Mouse (Mus musculus): ENCODE measurements around the gene Tiam1. TPM values are rescaled to one million over a fixed set of nuclear protein-coding genes. Genes with fewer than 3 reads are reported as not detected.

Gene Tiam1
- polyA plus RNA-seq, 1 experiment from 2014 or later: 10.7 TPM

GRCm38 (mm10) chr16:89871382-89871781 lies 272.2 kb downstream of the Tiam1 start:
- no peak for ATAC-seq (ENCODE audit: extremely low read depth, insufficient number of reproducible peaks, low FRiP score, low TSS enrichment)
- WGBS: 58% methylated on average over 13 of the region's 13 CpGs
- Histone ChIP-seq H3K9ac (no peak overlapping the region), H3K36me3 (peaks cover 21% of the 10 kb centered on the region), H3K27me3 (replicated peaks) (no peaks in the 10 kb centered on the region), H3K4me2 (no peak overlapping the region), H3K9me3 (peaks cover 5% of the 10 kb centered on the region; the same call in 1 of the 2 replicates), H3K4me1 (peaks cover 34% of the 10 kb centered on the region), H3K4me3 (no peak overlapping the region), H3K27ac (replicated peaks) (no peak overlapping the region)

GRCm38 (mm10) chr16:89870059-89870458 lies 273.5 kb downstream of the Tiam1 start:
- H3K9ac ChIP-seq: no peak overlapping the region
- H3K4me1 ChIP-seq: peaks cover 34% of the 10 kb centered on the region
- H3K4me2 ChIP-seq: no peak overlapping the region
- ATAC-seq (ENCODE audit: extremely low read depth, insufficient number of reproducible peaks, low FRiP score, low TSS enrichment): no peak
- peaks cover 6% of the 10 kb centered on the region; the same call in 1 of the 2 replicates for H3K9me3 ChIP-seq
- 92% methylated on average over 6 of the region's 6 CpGs for WGBS
- no peak overlapping the region for H3K27ac ChIP-seq (replicated peaks)
- H3K36me3 ChIP-seq: peaks cover 11% of the 10 kb centered on the region
- no peak overlapping the region for H3K4me3 ChIP-seq
- H3K27me3 ChIP-seq (replicated peaks): no peaks in the 10 kb centered on the region

- no peak overlapping the region for H3K4me2 ChIP-seq
- H3K4me3 ChIP-seq: no peak overlapping the region
- H3K9ac ChIP-seq: no peak overlapping the region
- no peak overlapping the region for H3K27ac ChIP-seq (replicated peaks)
- H3K36me3 ChIP-seq: peaks cover 11% of the 10 kb centered on the region
- WGBS: 81% methylated on average over 3 of the region's 3 CpGs
- no peaks in the 10 kb centered on the region for H3K27me3 ChIP-seq (replicated peaks)
- peaks cover 28% of the 10 kb centered on the region for H3K4me1 ChIP-seq
- peaks cover 6% of the 10 kb centered on the region; the same call in 1 of the 2 replicates for H3K9me3 ChIP-seq
- ATAC-seq (ENCODE audit: extremely low read depth, insufficient number of reproducible peaks, low FRiP score, low TSS enrichment): no peak
Observed at GRCm38 (mm10) chr16:89868502-89868901, 275.1 kb downstream of the Tiam1 start.

- H3K9ac ChIP-seq: no peak overlapping the region
- 85% methylated on average over 26 of the region's 26 CpGs for WGBS
- peaks cover 27% of the 10 kb centered on the region for H3K4me1 ChIP-seq
- H3K4me3 ChIP-seq: no peak overlapping the region
- peaks cover 11% of the 10 kb centered on the region for H3K36me3 ChIP-seq
- ATAC-seq (ENCODE audit: extremely low read depth, insufficient number of reproducible peaks, low FRiP score, low TSS enrichment): no peak
- no peaks in the 10 kb centered on the region for H3K27me3 ChIP-seq (replicated peaks)
- no peak overlapping the region for H3K4me2 ChIP-seq
- H3K9me3 ChIP-seq: peaks cover 6% of the 10 kb centered on the region; the same call in 1 of the 2 replicates
- H3K27ac ChIP-seq (replicated peaks): no peak overlapping the region
Observed at GRCm38 (mm10) chr16:89867212-89867829, 276.2 kb downstream of the Tiam1 start.

- H3K9me3 ChIP-seq: peaks cover 6% of the 10 kb centered on the region; the same call in 1 of the 2 replicates
- no peak overlapping the region for H3K4me2 ChIP-seq
- H3K4me1 ChIP-seq: peaks cover 27% of the 10 kb centered on the region
- H3K4me3 ChIP-seq: no peak overlapping the region
- no peak for ATAC-seq (ENCODE audit: extremely low read depth, insufficient number of reproducible peaks, low FRiP score, low TSS enrichment)
- H3K27ac ChIP-seq (replicated peaks): no peak overlapping the region
- no peak overlapping the region for H3K9ac ChIP-seq
- H3K27me3 ChIP-seq (replicated peaks): no peaks in the 10 kb centered on the region
- 90% methylated on average over 17 of the region's 17 CpGs for WGBS
- peaks cover 13% of the 10 kb centered on the region for H3K36me3 ChIP-seq
Observed at GRCm38 (mm10) chr16:89865136-89865535, 278.4 kb downstream of the Tiam1 start.

- Histone ChIP-seq H3K4me1 (peaks cover 27% of the 10 kb centered on the region), H3K9ac (no peak overlapping the region), H3K36me3 (peaks cover 15% of the 10 kb centered on the region), H3K9me3 (peaks cover 6% of the 10 kb centered on the region; the same call in 1 of the 2 replicates), H3K4me3 (no peak overlapping the region), H3K27me3 (replicated peaks) (no peaks in the 10 kb centered on the region), H3K4me2 (no peak overlapping the region), H3K27ac (replicated peaks) (no peak overlapping the region)
- no peak for ATAC-seq (ENCODE audit: extremely low read depth, insufficient number of reproducible peaks, low FRiP score, low TSS enrichment)
- WGBS: 83% methylated on average over 3 of the region's 3 CpGs
Observed at GRCm38 (mm10) chr16:89864710-89865109, 278.9 kb downstream of the Tiam1 start.

- H3K9ac ChIP-seq: no peak overlapping the region
- 43% methylated on average over 5 of the region's 5 CpGs for WGBS
- H3K9me3 ChIP-seq: peaks cover 6% of the 10 kb centered on the region; the same call in 1 of the 2 replicates
- 0 out of 2 replicates have a peak overlapping the region, but pooled peaks have one; percentile 28 for H3K27ac ChIP-seq (replicated peaks)
- H3K27me3 ChIP-seq (replicated peaks): no peaks in the 10 kb centered on the region
- H3K4me3 ChIP-seq: no peak overlapping the region
- peaks cover 15% of the 10 kb centered on the region for H3K36me3 ChIP-seq
- no peak for ATAC-seq (ENCODE audit: extremely low read depth, insufficient number of reproducible peaks, low FRiP score, low TSS enrichment)
- peaks cover 27% of the 10 kb centered on the region for H3K4me1 ChIP-seq
- no peak overlapping the region for H3K4me2 ChIP-seq
Observed at GRCm38 (mm10) chr16:89863264-89863663, 280.3 kb downstream of the Tiam1 start.

- peaks cover 6% of the 10 kb centered on the region; the same call in 1 of the 2 replicates for H3K9me3 ChIP-seq
- WGBS: 57% methylated on average over 5 of the region's 5 CpGs
- ATAC-seq (ENCODE audit: extremely low read depth, insufficient number of reproducible peaks, low FRiP score, low TSS enrichment): no peak
- no peaks in the 10 kb centered on the region for H3K27me3 ChIP-seq (replicated peaks)
- no peak overlapping the region for H3K27ac ChIP-seq (replicated peaks)
- H3K4me3 ChIP-seq: no peak overlapping the region
- peaks cover 27% of the 10 kb centered on the region for H3K4me1 ChIP-seq
- H3K4me2 ChIP-seq: no peak overlapping the region
- no peak overlapping the region for H3K9ac ChIP-seq
- H3K36me3 ChIP-seq: peaks cover 5% of the 10 kb centered on the region; the same call in 1 of the 2 replicates
Observed at GRCm38 (mm10) chr16:89861531-89861930, 282.0 kb downstream of the Tiam1 start.

- no peak overlapping the region for H3K27ac ChIP-seq (replicated peaks)
- 58% methylated on average over 6 of the region's 6 CpGs for WGBS
- no peak overlapping the region for H3K4me3 ChIP-seq
- no peak overlapping the region for H3K9ac ChIP-seq
- H3K27me3 ChIP-seq (replicated peaks): no peaks in the 10 kb centered on the region
- no peaks in the 10 kb centered on the region for H3K9me3 ChIP-seq
- H3K4me1 ChIP-seq: peaks cover 27% of the 10 kb centered on the region
- ATAC-seq (ENCODE audit: extremely low read depth, insufficient number of reproducible peaks, low FRiP score, low TSS enrichment): no peak
- peaks cover 6% of the 10 kb centered on the region; the same call in 1 of the 2 replicates for H3K36me3 ChIP-seq
- no peak overlapping the region for H3K4me2 ChIP-seq
Observed at GRCm38 (mm10) chr16:89860708-89861107, 282.9 kb downstream of the Tiam1 start.

- H3K9ac ChIP-seq: no peak overlapping the region
- H3K27me3 ChIP-seq (replicated peaks): no peaks in the 10 kb centered on the region
- WGBS: 68% methylated on average over 3 of the region's 3 CpGs
- no peak overlapping the region for H3K27ac ChIP-seq (replicated peaks)
- no peaks in the 10 kb centered on the region for H3K9me3 ChIP-seq
- H3K4me1 ChIP-seq: peaks cover 15% of the 10 kb centered on the region
- no peak overlapping the region for H3K4me2 ChIP-seq
- no peak for ATAC-seq (ENCODE audit: extremely low read depth, insufficient number of reproducible peaks, low FRiP score, low TSS enrichment)
- H3K4me3 ChIP-seq: no peak overlapping the region
- peaks cover 11% of the 10 kb centered on the region for H3K36me3 ChIP-seq
Observed at GRCm38 (mm10) chr16:89857666-89858065, 285.9 kb downstream of the Tiam1 start.

GRCm38 (mm10) chr16:89854731-89855130 lies 288.8 kb downstream of the Tiam1 start:
- H3K27ac ChIP-seq (replicated peaks): no peak overlapping the region
- no peak for ATAC-seq (ENCODE audit: extremely low read depth, insufficient number of reproducible peaks, low FRiP score, low TSS enrichment)
- H3K4me1 ChIP-seq: no peaks in the 10 kb centered on the region; the same call in 1 of the 2 replicates
- H3K27me3 ChIP-seq (replicated peaks): no peaks in the 10 kb centered on the region
- peaks cover 7% of the 10 kb centered on the region for H3K36me3 ChIP-seq
- no peaks in the 10 kb centered on the region for H3K9me3 ChIP-seq
- H3K4me3 ChIP-seq: no peak overlapping the region
- H3K4me2 ChIP-seq: no peak overlapping the region
- H3K9ac ChIP-seq: no peak overlapping the region
- 77% methylated on average over 8 of the region's 8 CpGs for WGBS

- Histone ChIP-seq H3K4me3 (no peak overlapping the region), H3K4me1 (no peaks in the 10 kb centered on the region), H3K27me3 (replicated peaks) (no peaks in the 10 kb centered on the region), H3K9me3 (peaks cover 5% of the 10 kb centered on the region; the same call in 1 of the 2 replicates), H3K9ac (no peak overlapping the region), H3K27ac (replicated peaks) (no peak overlapping the region), H3K36me3 (peaks cover 23% of the 10 kb centered on the region), H3K4me2 (no peak overlapping the region)
- whole genome bisulfite sequencing: 67% methylated on average over 9 of the region's 9 CpGs
- ATAC-seq (ENCODE audit: extremely low read depth, insufficient number of reproducible peaks, low FRiP score, low TSS enrichment): no peak
Observed at GRCm38 (mm10) chr16:89851333-89851732, 292.2 kb downstream of the Tiam1 start.
